Mouse (Mus musculus) activated CD4-positive, CD25-positive, alpha-beta regulatory T cell, adult 9 weeks (primary cell): Measurements from ENCODE around the gene Ccdc58. TPM values are rescaled to one million over a fixed set of nuclear protein-coding genes. Genes with fewer than 3 reads are reported as not detected.

Experiments used
- polyA plus RNA-seq: library from polyadenylated mRNA; unstranded; fragments of 100-300 nt; shearing (Covaris generic); gene quantifications from one replicate; pipeline ENCODE4 v1.2.1, GENCODE M21; 2017

Gene Ccdc58
- polyA plus RNA-seq, result 43.7 TPM

GRCm38 (mm10) chr16:36071450-36072379, at the start of gene Ccdc58, which contains the start of gene Fam162a:
Gene Ccdc58 (plus strand): TSS chr16:36071685.
Gene Fam162a (minus strand): TSS chr16:36071594.

GRCm38 (mm10) chr16:36040640-36041624, 30.6 kb upstream of the Ccdc58 start, which contains the start of gene Wdr5b:
Gene Wdr5b (plus strand): TSS chr16:36041190.

GRCm38 (mm10) chr16:36131141-36131540, 59.7 kb downstream of the Ccdc58 start, which contains the start of gene Csta1:
Gene Csta1 (minus strand): TSS chr16:36131241.

Other genes starting within 250 kb of the Ccdc58 start
- 130 TPM for gene Parp14, start 200.1 kb upstream of the Ccdc58 start, polyA plus RNA-seq
- 118 TPM for gene Parp9, start 133.2 kb upstream of the Ccdc58 start, polyA plus RNA-seq
- gene Dtx3l, start 132.5 kb upstream of the Ccdc58 start, polyA plus RNA-seq, result 110 TPM
- gene Kpna1, start 92.9 kb upstream of the Ccdc58 start, polyA plus RNA-seq, result 71.8 TPM
- 5.0 TPM for gene Wdr5b, start 30.5 kb upstream of the Ccdc58 start, polyA plus RNA-seq
- 127 TPM for gene Fam162a, start 91 bp upstream of the Ccdc58 start, polyA plus RNA-seq
- not detected for gene Csta1, start 59.6 kb downstream of the Ccdc58 start, polyA plus RNA-seq
- gene Stfa2l1, start 85.1 kb downstream of the Ccdc58 start, polyA plus RNA-seq, result not detected
- gene Gm5483, start 112.5 kb downstream of the Ccdc58 start, polyA plus RNA-seq, result not detected
- gene Gm5416, start 138.7 kb downstream of the Ccdc58 start, polyA plus RNA-seq, result not detected
- gene 2010005H15Rik, start 149.8 kb downstream of the Ccdc58 start, polyA plus RNA-seq, result 0.89 TPM
- gene Stfa1, start 205.3 kb downstream of the Ccdc58 start, polyA plus RNA-seq, result not detected